Mouse (Mus musculus) cerebellum, postnatal 4 days (tissue): Measurements from ENCODE around the gene Meig1.
A peak's percentile ranks its signal among the peaks of the same experiment; 100 is the strongest.
"Not testable (repeated sequence)": the region's sequence is repeated elsewhere in the genome, so short reads cannot be mapped to it uniquely, and the experiment has no call there.

ENCODE experiments used
- DNase-seq, 2 experiments: peaks; one replicate each; pipeline ENCODE4 v3.0.0; 2022; ENCODE audit warnings: low spot score in 2 of 2, mixed read lengths in 1 of 2

The Meig1 gene

DNA sequence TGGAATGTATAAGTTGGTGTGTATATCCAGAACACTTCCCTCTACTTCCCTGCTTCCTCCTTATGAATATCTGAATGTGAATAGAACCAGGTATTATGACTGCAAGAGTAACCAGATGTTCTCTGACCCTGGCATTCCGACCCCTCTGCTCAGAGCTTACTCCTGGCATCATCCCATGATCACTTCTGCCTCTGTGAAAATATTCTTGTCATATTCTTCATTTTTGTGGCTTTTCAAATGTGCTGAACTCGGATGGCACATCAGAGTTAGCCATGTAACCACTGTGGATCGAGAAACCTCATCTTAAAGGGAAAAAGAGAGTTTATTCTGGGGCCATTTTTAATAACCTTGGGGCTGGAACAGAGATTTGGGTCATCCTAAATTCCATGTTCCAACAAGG lies at the start of gene Meig1:
Gene Meig1 (minus strand): TSS at position 101 of the 400 bp plus-strand sequence.
- DNase-seq: no peak

DNA sequence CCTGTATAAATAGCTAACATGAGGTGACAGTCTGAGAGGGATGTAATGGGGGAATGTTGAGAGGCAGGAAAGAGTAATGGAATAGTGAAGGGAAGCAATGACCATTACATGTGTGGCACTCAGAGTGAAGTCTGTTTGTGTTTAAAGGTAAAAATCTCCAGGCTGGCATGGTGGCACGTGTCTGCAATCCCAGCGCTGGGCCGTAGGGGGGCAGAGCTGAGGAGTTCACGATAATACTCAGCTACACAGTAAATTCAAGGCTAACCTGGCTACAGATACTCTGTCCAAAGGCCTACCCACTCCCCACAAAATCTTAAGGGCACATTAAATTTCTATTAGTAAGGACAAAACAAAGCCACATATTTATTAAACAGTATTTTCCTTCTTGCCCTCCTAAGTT lies 34.1 kb upstream of the Meig1 start:
- no peak for DNase-seq

DNA sequence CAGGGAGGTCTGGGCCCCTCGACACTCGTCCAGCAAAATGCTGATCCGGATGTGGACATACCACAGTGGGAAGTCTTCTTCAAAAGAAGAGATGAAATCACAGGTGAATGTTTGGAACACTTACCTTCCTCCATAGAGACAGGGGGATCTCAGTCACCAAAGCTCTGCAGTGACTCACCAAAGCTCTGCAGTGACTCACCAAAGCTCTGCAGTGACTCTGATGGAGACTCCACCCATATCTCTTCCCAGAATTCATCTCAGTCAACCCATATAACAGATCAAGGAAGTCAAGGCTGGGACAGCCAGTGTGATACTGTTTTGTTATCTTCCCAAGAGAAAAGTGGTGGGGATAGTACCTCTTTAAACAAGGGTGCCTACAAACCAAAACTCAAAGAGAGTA lies 30.6 kb upstream of the Meig1 start:
- no peak for DNase-seq

DNA sequence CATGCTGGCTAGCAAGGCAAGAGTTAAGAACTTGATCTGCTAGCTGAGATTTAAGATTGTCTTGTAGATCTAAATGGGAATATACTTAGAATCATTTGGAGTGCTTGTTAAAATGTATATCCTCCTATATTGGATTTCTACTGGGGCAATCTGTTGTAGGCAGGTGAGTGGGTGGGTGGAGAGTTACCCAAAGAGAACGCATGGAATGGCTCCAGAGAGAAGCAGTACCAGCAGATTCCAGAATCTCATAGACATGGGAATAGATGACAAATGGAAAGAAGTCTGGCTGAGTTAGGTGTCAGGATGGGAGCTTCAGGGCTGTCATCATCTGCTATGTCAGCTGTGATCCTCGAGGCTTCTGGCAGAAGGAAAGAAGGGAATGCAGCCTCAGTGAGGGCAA lies 27.0 kb upstream of the Meig1 start:
- DNase-seq: no peak

DNA sequence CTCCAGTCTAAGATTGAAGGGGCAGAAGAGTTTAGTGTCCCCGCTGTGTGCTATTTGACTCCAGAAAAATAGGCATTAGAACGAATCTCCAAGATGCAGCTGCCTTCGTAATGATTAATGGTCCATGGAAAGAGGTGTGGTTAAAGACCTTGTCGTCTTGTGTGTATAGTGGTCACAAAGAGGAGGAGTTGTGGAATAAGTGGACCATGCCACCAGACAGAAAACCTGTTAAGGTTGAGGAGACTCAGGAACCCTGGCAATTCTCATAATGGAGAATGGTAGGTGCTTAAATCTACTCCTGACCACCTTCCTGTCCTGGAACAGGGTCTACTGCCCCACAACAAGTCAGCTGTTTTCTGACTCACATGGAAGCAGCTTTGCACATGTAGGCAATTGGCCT lies 23.5 kb upstream of the Meig1 start:
- no peak for DNase-seq

DNA sequence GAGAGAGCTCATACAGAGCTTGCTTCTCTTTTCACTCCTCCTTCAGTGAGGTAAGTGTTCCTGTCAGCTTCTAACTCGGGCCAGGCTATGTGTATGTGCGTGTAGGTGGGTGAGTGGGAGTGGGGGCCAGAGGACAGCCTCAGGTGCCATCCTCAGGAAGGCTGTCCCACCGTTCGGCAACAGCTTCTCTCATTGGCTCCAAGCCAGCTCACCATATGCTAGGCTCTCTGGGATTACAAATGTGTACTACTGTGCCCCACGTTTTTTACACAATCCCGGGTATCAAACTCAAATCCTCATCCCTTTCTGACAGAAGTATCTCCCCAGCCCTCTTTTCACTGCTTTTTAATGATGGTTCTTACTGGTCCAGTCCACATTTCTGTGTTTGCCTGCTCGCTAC lies 21.8 kb upstream of the Meig1 start:
- peak in 1 of 2 experiments; percentile 16 for DNase-seq

DNA sequence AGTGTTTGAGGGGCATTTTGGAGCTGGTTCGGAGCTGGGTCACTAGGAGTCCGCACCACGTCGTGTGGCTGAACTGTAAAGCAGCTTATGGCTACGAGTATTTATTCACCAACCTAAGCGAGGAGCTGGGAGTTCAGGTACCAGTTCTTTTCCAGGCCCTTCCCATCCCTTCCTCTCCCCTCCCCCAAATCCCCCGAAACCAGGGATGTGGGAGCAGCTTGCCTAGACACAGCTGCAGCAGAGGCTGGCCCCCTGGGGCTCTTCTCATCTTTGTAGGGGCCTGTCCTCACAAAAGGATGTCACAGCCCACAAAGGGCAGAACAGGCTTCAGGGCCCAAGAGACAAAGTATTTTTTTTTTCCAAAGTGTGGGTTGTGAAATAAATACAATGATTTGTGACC lies 15.5 kb upstream of the Meig1 start:
- DNase-seq: no peak

DNA sequence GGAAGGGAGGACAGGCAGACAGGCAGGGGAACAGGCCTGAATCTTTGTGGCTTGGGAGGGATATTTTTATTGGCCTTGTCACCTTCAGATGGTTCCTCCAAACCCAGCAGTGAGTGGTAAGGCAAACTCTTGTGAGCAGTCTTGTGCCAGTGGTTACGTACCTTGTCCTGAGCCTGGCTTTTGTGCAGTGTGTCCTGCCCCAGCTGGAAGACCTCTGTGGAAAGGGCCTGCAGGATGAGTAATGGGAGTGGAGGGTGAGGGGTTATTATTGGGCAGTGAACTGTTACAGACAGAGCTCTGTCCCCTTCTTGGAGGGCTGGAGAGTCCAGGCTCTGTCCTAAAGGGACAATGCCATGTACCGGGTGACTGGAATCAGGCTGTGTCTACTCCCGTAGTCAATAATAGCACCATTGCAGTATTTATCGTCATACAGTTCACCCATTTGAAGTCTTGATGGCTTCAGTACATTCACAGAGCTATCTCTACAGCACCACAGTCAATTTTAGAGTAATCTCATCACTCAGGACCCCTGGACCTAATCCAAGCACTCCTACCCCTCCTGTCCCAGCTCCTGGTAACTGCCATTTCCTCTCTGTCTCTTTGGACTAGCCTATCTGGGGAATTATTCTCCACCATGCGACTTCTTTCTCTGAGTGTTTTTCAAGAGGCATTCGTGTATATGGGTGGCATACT lies 13.1 kb upstream of the Meig1 start:
- DNase-seq: no peak

DNA sequence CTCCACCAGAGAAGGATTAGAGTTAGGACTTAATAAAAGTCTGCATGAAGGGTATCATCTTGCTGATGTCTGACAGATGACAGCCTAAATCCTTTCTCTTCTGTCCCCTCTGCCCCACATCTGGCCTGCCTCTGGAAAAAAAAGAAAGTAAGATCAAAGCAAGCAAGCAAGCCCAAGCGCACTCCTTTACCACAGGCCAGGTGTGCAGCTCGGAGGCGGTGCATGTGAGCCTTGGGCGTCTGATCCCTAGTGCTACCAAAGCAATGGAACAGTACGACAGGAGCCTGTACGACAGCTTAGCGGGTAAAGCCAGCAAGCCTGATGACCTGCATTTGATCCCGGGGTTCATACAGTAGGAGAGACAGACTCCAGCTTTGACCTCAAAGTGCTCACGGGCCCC lies 8.5 kb upstream of the Meig1 start:
- DNase-seq: no peak

DNA sequence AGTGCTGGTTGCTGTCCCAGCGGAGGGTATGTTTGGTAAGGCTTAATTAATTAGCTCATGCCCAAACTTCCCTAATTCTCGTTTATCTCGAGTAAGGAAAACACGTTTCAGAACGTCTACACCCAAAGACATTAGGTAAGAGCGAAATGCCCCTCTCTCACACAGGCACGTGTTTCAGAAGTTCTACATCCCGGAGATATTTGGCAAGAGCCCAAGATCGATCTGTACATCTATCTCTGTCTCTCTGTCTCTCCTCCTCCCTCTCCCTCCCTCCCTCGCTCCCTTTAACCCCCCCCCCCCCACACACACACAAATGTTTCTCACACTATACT lies 2.1 kb upstream of the Meig1 start:
- DNase-seq: no peak

DNA sequence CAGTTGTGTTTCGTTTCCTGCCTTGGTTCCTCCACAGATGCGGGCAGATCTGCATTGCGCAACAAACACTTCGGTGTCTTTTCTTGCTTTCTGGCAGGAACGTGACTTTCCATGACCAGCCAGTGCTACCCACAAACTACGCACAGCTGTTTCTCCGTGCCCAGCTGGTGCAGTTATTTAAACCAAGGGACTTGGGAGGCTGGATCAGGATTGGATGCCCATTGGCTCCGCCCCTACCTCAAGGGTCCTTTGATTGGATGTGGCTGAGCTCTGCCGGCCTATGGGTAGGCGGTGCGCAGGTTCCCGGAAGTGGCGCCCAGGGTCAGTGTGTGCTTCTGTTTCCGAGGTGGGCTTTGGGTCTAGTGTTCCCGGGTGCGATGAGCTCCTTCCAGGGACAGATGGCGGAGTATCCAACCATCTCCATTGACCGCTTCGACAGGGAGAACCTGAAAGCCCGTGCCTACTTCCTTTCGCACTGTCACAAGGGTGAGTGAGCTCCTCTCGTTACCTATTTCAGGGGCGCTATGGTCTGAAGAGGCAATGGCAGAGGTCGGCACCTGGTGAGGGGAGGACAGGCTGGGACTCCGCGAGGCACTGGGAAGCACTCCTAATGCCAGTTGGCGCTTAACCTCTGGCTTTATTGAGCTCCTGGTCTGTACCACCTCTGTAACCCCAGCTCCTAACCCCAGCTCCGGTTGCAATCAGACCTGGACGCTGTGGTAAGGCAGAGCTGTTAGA lies 1.6 kb upstream of the Meig1 start, which contains the start of gene Dclre1c:
Gene Dclre1c (plus strand): TSS at position 291 of the 738 bp plus-strand sequence.
- peak; percentile 71 to 79 for DNase-seq

DNA sequence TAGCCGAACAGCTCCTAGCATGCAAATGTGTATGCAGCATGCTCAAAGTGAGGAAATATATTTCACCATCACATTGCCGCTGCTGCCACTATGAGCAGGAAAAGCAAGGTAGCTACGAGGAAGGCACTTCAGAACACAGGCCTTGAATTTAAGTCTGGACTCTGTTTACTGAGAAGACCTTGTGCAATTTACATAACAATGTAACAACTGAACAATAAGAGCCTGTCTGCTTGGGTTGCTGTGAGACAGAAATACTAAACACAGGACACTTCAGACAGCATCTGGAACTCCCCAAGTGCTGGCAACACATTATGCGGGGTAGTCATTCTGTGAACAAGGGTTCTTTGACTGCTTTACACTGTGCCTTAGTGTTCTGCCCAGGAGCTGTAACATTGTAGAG lies 2.3 kb downstream of the Meig1 start:
- DNase-seq: no peak

DNA sequence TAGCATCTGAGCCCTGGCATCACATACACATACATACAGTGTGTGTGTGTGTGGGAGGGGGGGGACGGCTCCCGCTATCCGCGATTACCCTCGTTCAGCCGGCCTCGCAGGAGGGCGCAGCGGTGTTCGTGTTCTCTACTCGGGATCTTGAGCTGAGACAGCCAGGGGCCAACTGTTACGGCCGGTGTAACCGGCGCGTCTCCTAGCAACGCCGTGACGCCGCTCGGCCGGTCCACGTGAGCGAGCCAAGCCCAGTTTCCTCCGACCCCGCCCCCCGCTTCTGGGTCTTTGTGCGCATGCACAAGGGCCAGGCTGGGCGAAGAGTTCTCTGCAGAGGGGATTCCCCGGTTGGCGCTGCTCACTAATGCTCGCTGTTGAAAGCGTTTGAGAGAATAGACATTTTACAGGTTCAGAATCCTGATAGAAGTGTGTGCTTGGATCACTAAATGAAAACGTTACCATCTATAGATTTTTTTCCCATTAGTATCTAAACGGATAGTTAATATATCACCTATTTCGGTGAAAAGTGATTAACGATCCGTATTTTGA lies 3.5 kb downstream of the Meig1 start:
- DNase-seq: peak; percentile 86 to 94

DNA sequence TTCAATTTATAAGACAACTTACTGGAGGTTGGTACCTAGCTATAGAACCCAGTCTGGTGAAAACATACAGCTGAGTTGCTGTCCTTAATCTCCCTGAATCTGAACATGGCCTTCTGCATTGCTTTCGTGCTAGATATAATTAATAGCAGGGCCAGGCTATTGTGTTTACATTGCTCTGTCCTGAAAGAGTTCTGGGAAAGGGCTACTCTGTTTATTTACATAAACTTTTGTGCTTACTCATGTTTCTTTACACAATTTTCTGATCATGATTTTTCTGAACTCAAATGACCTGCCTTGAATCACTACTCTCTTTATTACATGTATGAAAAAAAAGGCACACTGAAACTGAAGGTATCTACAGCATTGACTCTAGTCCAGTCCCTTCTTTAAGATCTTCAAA lies 6.8 kb downstream of the Meig1 start:
- no peak for DNase-seq

DNA sequence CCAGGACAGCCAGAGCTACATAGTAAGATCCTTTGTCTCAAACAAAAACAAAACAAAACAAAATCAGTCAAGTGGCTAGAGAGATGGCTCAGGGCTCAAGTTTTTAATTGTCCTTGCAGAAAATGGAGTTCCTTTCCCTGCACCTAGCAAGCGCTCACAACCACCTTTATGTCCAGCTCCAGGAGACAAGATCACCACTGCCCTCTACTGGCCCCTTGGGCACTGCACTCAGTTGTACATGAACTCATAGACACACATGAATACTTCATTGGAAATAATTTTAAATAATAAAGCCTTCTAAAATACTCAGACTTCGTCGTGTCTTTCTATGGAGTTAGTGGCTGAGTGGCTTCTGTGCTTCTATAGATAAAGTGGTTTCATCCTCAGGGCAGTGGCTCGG lies 8.2 kb downstream of the Meig1 start:
- peak; percentile 37 to 71 for DNase-seq

DNA sequence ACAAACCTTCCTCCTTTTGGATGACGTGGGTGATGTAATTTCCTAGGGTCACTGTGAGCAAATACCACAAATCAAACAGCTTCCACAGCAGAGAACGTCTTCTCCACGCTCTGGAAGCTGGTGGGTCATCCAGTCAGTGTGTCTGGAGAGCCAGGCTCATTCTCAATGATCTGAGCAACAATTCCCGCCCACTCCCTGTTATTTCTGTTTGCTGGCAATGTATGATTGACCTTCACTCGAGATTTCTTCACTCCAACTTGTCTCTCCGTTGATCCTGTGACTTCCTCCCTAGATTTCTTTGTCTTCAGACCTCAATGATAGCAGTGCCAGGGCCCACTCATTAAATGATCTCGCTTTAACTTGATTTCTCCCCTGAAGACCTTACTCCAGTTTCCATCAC lies 14.7 kb downstream of the Meig1 start:
- DNase-seq: no peak

DNA sequence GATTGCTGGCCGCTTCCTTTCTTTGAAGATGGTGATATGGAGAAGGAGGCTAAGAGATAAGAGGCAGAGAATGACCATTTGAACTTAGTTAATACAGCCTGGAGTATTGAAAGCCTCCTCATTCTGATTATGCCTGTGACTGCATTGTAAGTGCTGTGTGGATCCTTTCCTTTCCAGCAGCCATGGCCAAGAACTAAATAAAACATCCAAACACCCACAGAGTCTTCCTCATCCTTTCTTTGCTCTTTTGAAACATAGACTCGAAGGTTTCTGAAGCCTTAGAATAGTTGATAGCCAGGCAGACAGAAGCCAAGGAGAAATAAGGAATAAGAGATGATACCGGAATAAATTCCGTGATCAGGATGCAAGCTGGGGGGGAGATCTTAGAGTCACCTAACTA lies 16.5 kb downstream of the Meig1 start:
- no peak for DNase-seq

DNA sequence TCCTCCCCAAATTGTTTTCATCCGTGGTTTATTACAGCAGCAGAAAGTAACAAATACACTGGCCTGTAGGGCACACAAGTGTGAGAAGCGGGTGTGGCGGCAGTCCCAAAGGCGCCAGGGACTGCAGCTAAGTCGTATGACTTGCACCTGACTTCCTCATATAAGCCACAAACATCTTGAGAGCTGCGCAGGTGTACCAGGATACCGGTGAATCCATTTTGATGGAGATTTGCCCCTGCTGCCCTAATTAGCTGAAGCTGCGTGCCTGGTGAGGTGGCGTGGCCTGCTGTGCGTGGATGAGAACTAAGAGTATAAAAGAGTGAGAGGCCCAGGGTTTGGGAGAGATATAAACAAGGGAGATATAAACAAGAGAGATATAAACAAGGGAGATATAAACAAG lies 25.3 kb downstream of the Meig1 start, which contains the start of gene Olah:
Gene Olah (minus strand): TSS at position 101 of the 400 bp plus-strand sequence.
- not testable (repeated sequence) for DNase-seq

DNA sequence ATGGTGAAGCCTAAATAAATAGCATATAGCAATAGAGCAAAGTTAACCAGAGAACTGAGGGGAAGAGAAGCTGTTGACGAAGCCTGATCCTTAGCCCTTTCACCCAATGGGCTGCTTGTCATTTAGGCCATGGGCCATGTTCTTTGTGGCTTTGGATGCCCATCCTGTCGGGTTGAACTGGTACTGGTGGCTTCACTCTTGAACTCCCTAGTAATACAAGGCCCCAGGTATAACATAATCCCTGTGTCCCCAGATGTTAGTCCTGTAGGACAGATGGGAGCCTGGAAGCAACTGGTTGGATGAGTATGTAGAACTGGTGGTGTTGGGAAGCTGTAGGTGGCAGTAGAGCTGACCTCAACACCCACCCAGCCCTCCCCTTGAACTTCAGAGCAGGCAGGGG lies 30.5 kb downstream of the Meig1 start:
- no peak for DNase-seq

DNA sequence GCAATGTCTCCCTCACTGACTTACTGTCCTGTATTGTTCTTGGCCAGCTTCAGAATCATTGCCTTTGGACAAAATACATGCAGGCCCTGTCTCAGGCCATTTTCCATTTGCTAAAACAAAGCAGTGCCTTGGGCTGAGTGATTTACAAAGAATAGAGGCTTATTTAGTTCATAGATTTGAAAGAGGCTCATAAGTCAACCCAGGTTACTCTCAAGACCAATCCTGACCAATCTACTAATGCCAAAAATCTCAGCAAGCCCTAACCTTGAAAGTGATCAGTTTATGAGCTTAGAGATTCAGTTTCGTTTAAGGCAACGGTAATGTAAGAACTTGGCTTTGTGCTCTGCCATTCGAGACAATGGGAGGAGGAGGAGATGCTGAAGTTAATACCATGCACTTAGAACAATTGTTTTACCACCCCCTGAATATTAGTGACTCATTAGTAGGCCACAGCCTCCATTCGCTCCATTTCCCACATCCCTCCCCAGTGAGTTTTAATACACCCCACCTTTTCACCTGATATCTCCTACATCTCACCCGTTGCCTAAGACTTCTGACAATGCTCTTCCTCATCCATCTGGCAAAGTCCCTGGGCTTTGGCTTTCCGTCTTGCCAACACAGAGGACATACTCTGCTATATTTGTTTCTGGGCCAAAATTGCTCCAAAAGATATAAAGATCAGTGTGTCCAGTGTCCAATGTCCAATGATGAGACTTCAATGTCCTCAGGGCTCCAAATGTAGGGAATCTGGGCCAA lies 35.2 kb downstream of the Meig1 start:
- no peak for DNase-seq

DNA sequence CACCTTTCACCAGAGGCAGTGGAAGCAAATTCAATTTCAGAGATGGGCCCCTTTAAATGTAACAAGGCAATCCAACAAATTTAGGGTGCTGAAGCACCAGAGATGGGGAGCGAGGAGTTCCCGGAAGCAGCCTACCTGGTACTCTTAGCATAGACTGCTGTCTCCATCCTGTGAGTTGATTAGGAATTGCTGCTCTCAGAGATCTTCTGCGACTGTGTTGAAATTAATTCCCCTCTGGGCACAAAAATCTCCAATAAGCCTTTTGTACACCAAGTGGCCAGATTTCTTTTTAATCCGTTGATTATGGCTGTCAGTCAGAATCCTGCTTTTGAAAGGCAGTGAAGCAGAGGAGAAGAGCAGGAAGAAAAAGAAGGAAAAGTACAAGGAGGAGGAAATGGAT lies 57.3 kb downstream of the Meig1 start:
- DNase-seq: no peak

DNA sequence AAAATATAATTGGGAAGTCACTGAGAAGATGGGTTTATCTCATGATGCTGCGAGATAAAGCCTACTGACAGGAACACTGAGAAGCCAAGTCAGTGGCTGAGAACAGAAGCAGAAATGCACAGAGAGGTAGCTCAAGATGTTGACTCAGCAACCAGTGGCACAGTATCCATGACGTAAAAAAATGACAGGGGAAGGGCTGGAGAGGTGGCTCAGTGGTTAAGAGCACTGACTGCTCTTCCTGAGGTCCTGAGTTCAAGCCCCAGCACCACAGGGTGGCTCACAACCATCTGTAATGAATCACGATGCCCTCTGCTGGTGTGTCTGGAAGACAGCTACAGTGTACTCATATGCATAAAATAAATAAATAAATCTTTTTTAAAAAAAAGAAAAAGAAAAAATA lies 61.4 kb downstream of the Meig1 start:
- DNase-seq: no peak
